Mouse (Mus musculus) central nervous system, embryonic 14 days (tissue): Measurements from ENCODE around the gene Psme2. TPM values are rescaled to one million over a fixed set of nuclear protein-coding genes. Genes with fewer than 3 reads are reported as not detected.

ENCODE experiments used
- polyA plus RNA-seq: library from polyadenylated mRNA; depleted of rRNA; stranded (reverse); fragments of >200 nt; gene quantifications from 2 replicates; pipeline ENCODE4 v1.2.3, GENCODE M21; 2012; rRNA removed

Psme2 gene
- 80.2 and 87.2 TPM in 2 replicates for polyA plus RNA-seq

DNA sequence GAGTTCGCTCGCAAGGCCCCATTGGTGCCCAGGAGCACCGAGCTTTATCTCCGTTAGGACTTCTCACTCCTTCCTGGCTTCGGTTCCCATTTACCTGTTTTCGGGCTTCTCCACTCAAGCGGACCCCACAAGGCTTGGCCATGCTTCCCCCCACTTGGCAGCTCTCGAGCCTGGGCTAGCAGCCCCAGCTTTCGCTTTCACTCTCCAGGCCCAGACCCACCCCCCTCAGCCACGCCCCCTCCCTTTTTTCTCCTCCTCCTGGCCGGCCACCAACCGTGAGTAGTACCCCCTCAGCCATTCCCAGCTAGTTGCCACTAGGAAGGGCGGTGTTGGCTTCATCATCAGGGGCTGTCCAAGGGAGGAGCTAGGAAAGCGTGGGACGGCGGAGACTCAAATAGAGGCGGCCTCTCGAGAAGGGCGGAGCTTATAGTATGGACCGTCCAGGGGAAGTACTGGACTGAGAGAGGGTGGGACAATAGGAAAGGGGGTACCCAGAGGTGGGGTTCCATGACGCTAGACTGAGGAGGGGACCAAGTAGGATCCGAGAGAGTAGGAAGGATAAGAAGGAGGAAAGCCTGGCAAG is at the start of gene Psme2:
Gene Psme2, minus strand, starts transcription at position 366 of the 583 bp plus-strand sequence.

DNA sequence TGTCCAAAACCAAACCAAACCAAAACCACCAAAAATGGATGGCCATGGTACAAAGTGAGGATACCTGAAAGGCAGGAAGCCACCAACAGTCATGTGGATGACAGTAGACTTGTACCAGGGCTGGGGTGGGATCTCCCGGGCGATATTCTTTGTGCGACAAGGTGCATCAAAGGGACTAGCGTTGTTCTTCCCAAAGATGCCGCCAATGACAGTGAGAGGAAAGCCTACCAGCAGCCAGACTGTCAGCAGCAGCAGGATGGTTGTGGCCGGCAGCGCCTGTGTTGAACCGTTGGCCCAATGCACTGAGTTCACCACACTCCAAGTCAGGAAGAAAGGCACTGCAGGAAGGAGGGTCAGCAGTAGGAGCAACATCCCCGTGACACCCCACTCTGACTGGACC is 46.9 kb upstream of the Psme2 start, which contains the start of gene Gm49378:
Gene Gm49378, minus strand, starts transcription at position 101 of the 400 bp plus-strand sequence.

DNA sequence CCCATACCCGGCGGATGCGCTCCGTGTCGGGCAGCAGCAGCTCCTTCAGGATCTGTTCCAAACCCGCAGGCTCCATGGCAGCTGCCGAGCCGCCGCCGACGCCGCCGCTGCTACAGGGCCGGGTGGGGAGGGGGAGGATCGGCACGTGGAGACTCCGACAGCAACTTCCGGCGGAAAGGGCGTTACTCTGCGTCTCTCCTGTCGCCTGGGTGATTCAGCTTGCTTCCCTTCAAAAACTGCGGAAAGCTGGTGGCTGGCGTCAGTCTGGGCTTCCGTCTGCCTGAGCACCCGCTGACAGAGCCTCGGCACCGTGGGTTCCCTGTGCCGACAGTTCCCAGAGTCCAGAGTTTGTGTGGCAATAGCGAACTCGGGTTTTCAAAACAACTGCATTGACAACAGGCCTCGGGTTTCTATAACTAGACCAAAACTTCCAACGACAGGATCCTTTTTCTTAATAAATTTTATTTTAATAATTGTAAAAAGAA is 44.7 kb upstream of the Psme2 start, which contains the start of gene Ipo4:
Gene Ipo4, minus strand, starts transcription at position 435 of the 485 bp plus-strand sequence.

DNA sequence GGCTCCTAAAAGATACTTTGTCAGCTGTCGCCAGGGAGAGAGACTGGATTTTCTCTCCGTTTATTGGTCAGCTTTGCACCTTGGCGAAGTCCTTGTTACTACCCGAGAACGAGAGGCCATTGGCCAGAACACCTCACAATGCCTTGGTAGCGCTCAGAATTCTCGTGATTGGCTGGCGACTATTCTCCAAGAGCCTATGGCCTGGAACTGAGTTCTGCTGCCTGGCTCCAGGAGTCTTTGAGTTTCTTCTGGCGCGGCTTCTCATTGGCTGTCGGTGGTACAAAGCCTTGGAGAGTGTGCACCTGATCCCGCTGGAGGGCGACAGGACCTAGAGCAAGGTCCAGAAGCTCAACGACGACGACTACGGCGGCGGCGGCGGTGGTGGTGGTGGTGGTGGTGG is 26.9 kb upstream of the Psme2 start, which contains the start of gene Rec8:
Gene Rec8, plus strand, starts transcription at position 216 of the 400 bp plus-strand sequence.

DNA sequence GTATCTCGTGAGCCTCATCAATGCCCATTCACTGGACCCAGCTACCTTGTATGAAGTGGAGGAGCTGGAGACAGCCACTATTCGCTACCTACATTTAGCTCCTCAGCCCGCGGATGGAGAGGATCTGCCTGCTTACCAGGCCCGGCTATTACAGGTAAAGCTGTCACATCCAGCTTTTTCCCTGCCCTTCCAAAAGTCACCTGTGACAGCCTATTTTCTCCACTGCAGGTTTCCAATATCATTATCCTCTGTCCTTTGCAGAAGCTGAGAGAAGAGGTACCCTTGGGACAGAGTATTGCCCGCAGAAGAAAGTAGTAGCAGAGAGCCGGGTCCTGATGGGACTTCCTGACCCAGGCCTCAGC is 12.3 kb upstream of the Psme2 start, which contains the start of gene Irf9:
Gene Irf9, plus strand, starts transcription at position 301 of the 362 bp plus-strand sequence.

DNA sequence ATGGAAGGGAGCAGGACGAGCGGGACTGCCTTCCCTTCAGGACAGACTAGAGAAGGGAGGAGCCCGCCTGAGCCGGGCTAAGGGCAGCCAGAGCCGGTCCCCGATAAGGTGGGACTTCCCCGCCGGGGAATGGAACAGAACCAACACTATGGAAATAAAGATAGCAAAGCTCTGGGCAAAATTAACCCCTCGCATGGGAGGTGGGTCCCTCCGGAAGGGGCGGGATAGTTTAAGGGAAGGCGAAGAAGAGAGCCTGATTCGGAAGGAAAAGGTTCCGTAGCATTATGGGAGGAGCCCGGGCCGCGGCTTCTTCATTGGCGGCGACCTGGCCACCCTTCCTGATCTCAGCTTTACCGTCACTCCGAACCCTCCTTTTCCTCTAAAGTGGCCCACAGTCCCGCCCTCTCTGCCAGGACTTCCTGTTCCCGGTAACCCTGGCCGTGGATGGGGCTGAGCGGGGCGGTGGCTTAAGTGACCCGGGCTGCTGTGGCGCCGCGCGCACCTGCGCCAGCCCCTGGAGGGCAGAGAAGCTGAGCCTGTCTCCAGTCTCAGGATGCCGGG is 498 bp upstream of the Psme2 start, which contains the start of gene Rnf31:
Gene Rnf31, plus strand, starts transcription at position 378 of the 561 bp plus-strand sequence.

DNA sequence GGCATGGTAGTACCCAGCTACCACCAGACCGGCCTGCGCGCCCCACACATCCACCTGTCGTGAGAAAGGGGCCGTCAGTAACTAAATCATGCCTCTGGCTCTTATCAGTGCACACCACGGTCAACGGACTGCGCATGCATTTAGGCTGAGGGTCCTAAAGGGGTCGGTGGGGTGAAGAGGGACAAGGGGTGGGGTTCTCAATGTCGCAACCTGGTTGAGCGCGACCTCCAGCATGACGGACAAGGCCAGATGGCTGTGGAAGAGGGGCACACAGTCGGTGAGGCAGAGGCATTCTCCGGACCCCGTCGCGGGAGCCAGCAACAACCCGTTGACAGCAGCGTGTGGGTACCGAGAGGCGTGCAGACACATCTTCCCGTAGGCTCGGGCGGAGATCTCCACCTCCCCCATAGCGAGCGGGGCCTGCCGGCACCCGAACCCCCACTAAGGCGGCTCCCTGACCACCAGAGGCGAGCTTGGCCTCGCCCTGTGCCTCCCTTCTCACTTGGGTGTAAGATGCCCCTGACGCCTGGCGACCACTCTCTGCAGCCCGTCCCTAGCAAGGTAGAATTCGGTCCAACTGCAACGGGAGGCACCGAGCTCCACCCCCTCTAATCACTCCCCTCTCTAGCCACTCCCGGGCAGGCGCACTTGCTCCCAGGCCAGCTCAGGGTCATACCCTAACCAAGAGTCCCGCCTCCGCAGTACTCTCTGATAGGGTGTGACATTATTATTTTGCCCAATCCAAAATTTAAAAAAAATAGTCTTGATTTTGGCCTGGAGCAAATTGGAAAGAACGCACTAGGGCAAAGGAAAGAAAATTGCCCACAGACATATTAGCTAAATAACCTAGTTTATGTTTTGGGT is 6.0 kb downstream of the Psme2 start, which contains the start of gene Emc9:
Gene Emc9, minus strand, starts transcription at position 601 of the 864 bp plus-strand sequence.

DNA sequence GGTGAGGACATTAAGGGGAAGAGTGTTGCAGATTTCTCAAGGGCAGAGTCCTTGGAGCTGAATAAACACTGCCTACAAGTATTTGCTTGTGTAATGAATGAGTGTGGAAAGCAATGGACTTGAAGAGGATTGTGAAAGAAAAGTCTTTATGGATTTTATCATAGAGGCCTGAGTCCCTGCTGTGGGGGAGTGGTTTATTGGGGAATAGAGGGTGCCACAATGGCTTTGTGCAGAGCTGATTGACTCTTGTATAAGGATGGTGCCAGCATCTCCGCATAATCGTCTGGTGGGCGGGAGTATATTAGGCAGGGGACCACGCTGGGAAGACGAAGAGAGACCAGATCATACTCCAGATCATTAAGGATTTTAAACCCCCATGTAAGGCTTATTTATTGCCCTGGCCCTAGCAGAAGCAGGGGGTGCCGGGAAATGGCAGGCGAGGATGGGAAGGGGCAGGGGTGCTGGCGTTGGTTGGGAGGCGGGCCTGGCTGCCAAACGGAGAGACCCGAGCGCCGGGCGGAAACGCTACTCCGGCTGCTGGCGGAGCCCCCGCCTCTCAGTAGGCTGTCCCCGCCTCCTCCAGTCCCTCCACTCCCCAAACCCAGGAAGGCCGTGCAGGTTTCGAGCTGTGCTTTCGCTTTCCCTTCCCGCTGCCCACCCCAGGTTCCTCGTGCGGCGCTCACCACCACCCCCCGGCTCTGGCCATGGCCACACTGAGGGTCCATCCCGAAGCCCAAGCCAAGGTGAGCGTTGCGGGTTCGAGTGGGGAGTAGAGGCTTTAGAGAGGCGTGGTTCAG is 12.8 kb downstream of the Psme2 start, which contains the start of gene Psme1:
Gene Psme1, plus strand, starts transcription at position 253 of the 797 bp plus-strand sequence.

DNA sequence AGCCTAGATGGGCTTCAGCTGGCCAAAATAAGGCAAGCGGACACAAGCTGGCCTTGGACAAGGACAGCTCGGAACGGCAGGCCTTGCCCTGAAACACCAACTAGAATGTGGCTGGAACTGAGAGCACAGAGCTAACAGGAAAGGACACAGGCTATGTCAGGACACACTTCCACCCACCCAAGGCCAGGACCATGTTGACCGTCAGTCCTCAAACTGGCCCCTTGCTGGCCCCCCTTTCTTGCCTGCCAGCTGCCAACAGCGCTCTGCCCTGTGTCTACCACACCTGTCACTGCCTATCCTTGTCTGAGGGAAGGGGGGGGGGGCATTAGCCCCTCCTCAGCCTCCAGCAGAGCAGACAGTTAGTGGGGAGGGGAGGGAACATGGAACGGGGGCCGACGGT is 15.6 kb downstream of the Psme2 start, which contains the start of gene Fitm1:
Gene Fitm1, plus strand, starts transcription at position 316 of the 400 bp plus-strand sequence.

DNA sequence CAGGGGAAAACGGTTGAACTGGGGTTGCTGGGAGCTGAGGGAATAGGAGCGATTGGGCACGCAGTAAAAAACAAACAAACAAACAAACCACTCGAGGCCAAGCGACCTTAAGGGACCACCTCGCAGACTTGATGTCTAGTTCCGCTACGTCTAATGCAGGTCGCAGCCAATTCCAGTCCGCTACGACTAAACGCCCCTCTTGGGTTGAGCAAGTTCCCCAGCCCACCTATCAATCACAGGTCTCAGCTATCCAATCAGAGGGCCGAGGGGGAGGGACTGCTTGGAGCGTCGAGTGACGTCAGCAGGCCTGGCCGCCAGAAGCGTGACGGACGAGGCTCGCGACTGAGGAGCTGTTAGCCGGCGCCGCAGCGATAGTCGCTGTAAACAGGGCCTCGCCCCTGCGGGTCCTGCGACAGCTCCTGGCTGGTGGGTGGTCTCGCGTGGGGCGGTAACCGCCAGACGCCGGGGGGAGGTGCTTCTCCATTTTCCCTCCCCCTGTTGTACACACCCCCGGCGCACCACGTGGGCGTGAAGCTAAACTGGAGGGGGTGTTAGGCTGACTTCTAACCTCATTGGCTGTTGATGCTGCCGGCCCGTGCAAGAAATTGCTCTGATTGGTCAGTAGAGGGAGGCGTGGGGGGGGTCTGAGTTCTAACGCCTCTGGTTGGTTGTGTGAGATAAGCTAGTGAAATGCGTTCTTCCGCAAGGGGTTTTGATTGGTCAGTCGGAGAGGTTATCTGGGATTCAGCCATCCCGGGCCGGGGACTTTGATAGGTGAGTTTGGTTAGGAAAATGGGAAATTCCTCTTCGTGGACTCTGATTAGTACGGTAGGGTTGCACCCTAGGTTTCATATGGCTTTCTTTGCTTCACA is 30.5 kb downstream of the Psme2 start, which contains the start of gene A730061H03Rik:
Gene A730061H03Rik, minus strand, starts transcription at position 205 of the 872 bp plus-strand sequence.

DNA sequence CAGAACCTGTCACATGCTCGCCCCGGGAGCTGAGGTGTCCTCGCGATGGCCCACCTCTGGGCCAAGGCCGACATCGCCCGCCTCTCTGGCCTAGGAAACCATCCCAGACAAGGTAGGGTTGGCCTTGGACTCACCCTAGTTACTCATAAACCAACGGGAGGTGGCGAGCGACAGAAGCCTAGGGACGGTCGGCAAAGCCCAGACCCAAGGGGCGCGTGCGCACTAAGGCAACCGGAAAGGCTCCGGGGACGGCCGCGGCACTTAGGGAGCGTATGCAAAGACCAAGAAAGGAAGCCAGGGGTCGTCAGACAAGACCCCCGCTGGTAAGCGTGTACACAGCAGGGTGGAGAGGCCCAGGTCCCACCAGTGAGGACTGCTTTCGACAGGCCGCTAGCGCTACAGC is 31.1 kb downstream of the Psme2 start, which contains the start of gene Dcaf11:
Gene Dcaf11, plus strand, starts transcription at position 208 of the 403 bp plus-strand sequence.

DNA sequence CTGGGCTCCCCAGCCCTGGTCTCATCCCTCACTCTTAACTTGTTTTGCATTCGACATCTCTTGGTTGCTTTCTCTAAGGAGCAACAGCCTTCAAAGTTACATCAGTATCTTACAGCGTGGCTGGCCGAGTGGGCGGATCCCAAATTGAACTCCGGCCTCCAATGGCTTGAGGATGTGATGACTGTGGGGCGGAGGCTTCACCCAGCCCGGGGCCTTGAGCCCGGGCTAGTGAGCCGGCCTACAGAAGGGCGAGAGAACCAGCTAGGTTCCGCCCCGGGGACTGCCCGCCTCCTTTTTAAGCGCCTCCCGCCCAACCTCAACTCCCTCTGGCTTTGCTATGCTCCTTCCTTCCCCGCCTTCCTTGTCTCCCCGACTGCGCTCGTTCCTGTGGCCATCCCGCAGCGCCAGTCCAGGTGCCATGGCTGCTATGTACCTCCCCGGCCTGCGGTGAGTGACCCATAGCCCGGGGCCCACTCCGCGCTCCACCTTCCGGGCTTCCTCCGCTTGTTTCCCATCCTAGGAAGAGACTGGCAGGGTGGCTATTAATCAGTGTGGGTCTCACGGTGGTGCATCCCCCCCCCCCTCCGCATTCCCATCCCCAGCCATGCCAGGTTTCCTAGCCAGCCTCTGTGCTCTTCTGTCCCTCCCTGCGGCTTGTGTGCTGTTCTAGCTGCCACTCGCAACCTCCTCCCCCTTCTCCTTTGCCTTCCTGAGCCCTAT is 50.7 kb downstream of the Psme2 start, which contains the start of gene Pck2:
Gene Pck2, plus strand, starts transcription at position 200 of the 720 bp plus-strand sequence.

Other genes with a start within 250 kb of the Psme2 start
- 36.2 and 37.6 TPM in 2 replicates for gene Dhrs4, start 112.4 kb downstream of the Psme2 start, polyA plus RNA-seq
- 195 and 238 TPM in 2 replicates for gene Carmil3, start 100.5 kb downstream of the Psme2 start, polyA plus RNA-seq
- 7.3 and 10.1 TPM in 2 replicates for gene Cpne6, start 80.7 kb downstream of the Psme2 start, polyA plus RNA-seq
- 0.64 and 0.80 TPM in 2 replicates for gene Nrl, start 66.1 kb downstream of the Psme2 start, polyA plus RNA-seq
- 19.4 and 24.9 TPM in 2 replicates for gene Pck2, start 50.8 kb downstream of the Psme2 start, polyA plus RNA-seq
- gene Dcaf11, start 31.1 kb downstream of the Psme2 start, polyA plus RNA-seq, result 99.5 and 110 TPM in 2 replicates
- 0.55 and 0.85 TPM in 2 replicates for gene A730061H03Rik, start 30.7 kb downstream of the Psme2 start, polyA plus RNA-seq
- 0.20 and 4.1 TPM in 2 replicates for gene Fitm1, start 15.5 kb downstream of the Psme2 start, polyA plus RNA-seq
- gene Psme1, start 13.0 kb downstream of the Psme2 start, polyA plus RNA-seq, result 95.6 and 100 TPM in 2 replicates
- gene Emc9, start 5.8 kb downstream of the Psme2 start, polyA plus RNA-seq, result 15.2 and 19.4 TPM in 2 replicates
- gene Rnf31, start 595 bp upstream of the Psme2 start, polyA plus RNA-seq, result 24.8 and 26.6 TPM in 2 replicates
- 27.1 and 27.9 TPM in 2 replicates for gene Irf9, start 12.5 kb upstream of the Psme2 start, polyA plus RNA-seq
- gene Rec8, start 26.9 kb upstream of the Psme2 start, polyA plus RNA-seq, result 19.0 and 25.2 TPM in 2 replicates
- 171 and 172 TPM in 2 replicates for gene Ipo4, start 44.8 kb upstream of the Psme2 start, polyA plus RNA-seq
- gene Gm49378, start 46.8 kb upstream of the Psme2 start, polyA plus RNA-seq, result 6.9 and 7.0 TPM in 2 replicates
- gene Tm9sf1, start 52.7 kb upstream of the Psme2 start, polyA plus RNA-seq, result 48.4 and 58.4 TPM in 2 replicates
- 2.0 and 2.1 TPM in 2 replicates for gene Tssk4, start 59.1 kb upstream of the Psme2 start, polyA plus RNA-seq
- 52.9 and 57.0 TPM in 2 replicates for gene Mdp1, start 69.4 kb upstream of the Psme2 start, polyA plus RNA-seq
- gene Gmpr2, start 80.8 kb upstream of the Psme2 start, polyA plus RNA-seq, result 43.0 and 44.1 TPM in 2 replicates
- 461 and 488 TPM in 2 replicates for gene Nedd8, start 81.0 kb upstream of the Psme2 start, polyA plus RNA-seq
- 32.9 and 33.1 TPM in 2 replicates for gene Tinf2, start 90.7 kb upstream of the Psme2 start, polyA plus RNA-seq
- 0.43 and 1.5 TPM in 2 replicates for gene Tgm1, start 122.8 kb upstream of the Psme2 start, polyA plus RNA-seq
- gene Rabggta, start 131.2 kb upstream of the Psme2 start, polyA plus RNA-seq, result 57.1 and 61.9 TPM in 2 replicates
- 86.8 and 87.0 TPM in 2 replicates for gene Dhrs1, start 154.6 kb upstream of the Psme2 start, polyA plus RNA-seq
- 21.4 and 26.4 TPM in 2 replicates for gene Nop9, start 154.6 kb upstream of the Psme2 start, polyA plus RNA-seq
- gene Cideb, start 167.3 kb upstream of the Psme2 start, polyA plus RNA-seq, result 0.57 and 1.3 TPM in 2 replicates
- 0.11 and 0.21 TPM in 2 replicates for gene Ltb4r2, start 170.3 kb upstream of the Psme2 start, polyA plus RNA-seq
- gene Ltb4r1, start 174.8 kb upstream of the Psme2 start, polyA plus RNA-seq, result 0.34 and 0.91 TPM in 2 replicates
- gene Adcy4, start 193.0 kb upstream of the Psme2 start, polyA plus RNA-seq, result 5.0 and 9.7 TPM in 2 replicates
- gene Ripk3, start 197.8 kb upstream of the Psme2 start, polyA plus RNA-seq, result 3.1 and 9.4 TPM in 2 replicates
- gene Nfatc4, start 232.0 kb upstream of the Psme2 start, polyA plus RNA-seq, result 29.1 and 48.1 TPM in 2 replicates